Mouse (Mus musculus) limb, embryonic 13.5 days (tissue): Measurements from ENCODE around the gene Syvn1. TPM values are rescaled to one million over a fixed set of nuclear protein-coding genes. Genes with fewer than 3 reads are reported as not detected.

Experiments
- ATAC-seq: fragments of 200-750 bp; cut with Nextera tagmentation; 2 replicates; pipeline ENCODE4 v1.8.0; 2017; ENCODE audit warnings: low read depth, moderate number of reproducible peaks, moderate TSS enrichment; ENCODE audit not compliant: low FRiP score
- H3K27ac ChIP-seq: fragments of 300-500 bp; sonication (generic); 2 replicates; pipeline ENCODE4 v1.5.1; 2015; ENCODE audit warnings: inconsistent platforms, mild to moderate bottlenecking, moderate library complexity
- H3K27me3 ChIP-seq: fragments of 300-500 bp; sonication (generic); 2 replicates; pipeline ENCODE4 v1.6.1; 2015; ENCODE audit warnings: mild to moderate bottlenecking, inconsistent platforms
- H3K36me3 ChIP-seq: fragments of 300-500 bp; sonication (generic); 2 replicates; pipeline ENCODE4 v1.6.1; 2015; ENCODE audit warnings: inconsistent platforms, mild to moderate bottlenecking, moderate library complexity
- H3K4me1 ChIP-seq: fragments of 300-500 bp; sonication (generic); 2 replicates; pipeline ENCODE4 v1.6.1; 2015; ENCODE audit warnings: inconsistent platforms
- H3K4me2 ChIP-seq: fragments of 300-500 bp; sonication (generic); replicated peaks from 2 replicates; pipeline ENCODE4 v1.6.1; 2015; ENCODE audit warnings: inconsistent platforms, mild to moderate bottlenecking, moderate library complexity
- H3K4me3 ChIP-seq: fragments of 300-500 bp; sonication (generic); 2 replicates; pipeline ENCODE4 v1.5.1; 2015; ENCODE audit warnings: moderate library complexity, mild to moderate bottlenecking, inconsistent platforms
- H3K9ac ChIP-seq: fragments of 300-500 bp; sonication (generic); 2 replicates; pipeline ENCODE4 v1.6.1; 2015; ENCODE audit warnings: mild to moderate bottlenecking, inconsistent platforms
- H3K9me3 ChIP-seq: fragments of 300-500 bp; sonication (generic); 2 replicates; pipeline ENCODE4 v1.6.1; 2016; ENCODE audit warnings: inconsistent platforms
- WGBS: fragments of 180-500 bp; shearing (Covaris S2); methylation state at CpG from one replicate; pipeline ENCODE4 v1.1.7; 2015; 5-methylcytosine and 5-hydroxymethylcytosine counted together
- polyA plus RNA-seq: library from polyadenylated mRNA; unstranded; fragments of >200 nt; fragmentation: Nextera tagmentation; extraction: Ambion mirVana; gene quantifications from 2 replicates; pipeline ENCODE4 v1.2.1, GENCODE M21; 2015

Syvn1 gene
- polyA plus RNA-seq, 1 experiment from 2014 or later = 34.0 TPM

DNA sequence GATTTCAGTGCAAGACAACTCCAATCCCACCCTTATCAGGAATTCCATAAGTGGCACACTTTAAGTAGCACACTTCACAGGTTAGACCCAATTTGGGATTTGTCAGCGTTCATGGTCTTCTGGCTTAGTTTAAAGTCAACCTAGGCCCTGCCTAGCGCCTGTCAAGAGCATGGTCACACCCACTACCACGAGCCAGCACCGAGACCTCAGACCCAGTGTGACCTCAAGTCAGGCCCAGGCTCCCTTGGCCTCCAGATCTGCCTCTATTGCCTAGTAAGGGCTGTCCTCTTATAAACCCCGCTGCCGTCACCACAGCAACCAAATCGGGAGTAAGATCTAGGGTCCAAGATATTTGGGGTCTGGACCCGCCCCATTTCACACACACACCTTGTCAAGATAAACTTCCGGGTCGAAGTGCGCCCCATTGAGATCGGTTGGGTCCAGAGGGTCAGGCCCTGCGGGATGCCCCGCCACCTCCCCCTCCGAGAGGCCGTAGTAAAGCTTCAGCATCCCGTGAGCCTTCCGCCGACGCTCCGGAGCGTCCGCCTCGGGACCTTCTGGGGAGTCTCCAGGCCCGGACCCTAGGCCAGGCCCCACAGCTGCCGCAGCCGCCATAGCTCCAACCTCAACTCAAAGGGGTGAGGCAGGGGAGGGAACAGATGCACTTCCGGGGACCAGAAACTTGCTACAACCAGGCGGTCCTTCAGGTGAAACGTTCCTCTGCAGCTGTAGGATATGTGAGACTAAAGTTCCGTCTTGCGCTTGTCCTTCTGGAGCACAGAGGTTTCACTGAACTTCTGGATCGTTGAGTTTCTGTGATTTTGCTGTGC is 30.4 kb downstream of the Syvn1 start, which contains the start of gene Vps51:
Gene Vps51 (minus strand): TSS at position 668 of the 830 bp plus-strand sequence.
- Histone ChIP-seq H3K36me3 (peaks cover 47% of the 10 kb centered on the region), H3K27ac (peak within 1 kb of the TSS; percentile 83), H3K9me3 (no peaks in the 10 kb centered on the region), H3K27me3 (no peaks in the 10 kb centered on the region), H3K4me3 (peak within 1 kb of the TSS; percentile 80), H3K4me2 (peak within 1 kb of the TSS; percentile 91), H3K4me1 (peaks cover 7% of the 10 kb centered on the region), H3K9ac (peak within 1 kb of the TSS; percentile 85)
- ATAC-seq = peak; percentile 86
- WGBS = under 1% methylated on average over 33 of the region's 33 CpGs

DNA sequence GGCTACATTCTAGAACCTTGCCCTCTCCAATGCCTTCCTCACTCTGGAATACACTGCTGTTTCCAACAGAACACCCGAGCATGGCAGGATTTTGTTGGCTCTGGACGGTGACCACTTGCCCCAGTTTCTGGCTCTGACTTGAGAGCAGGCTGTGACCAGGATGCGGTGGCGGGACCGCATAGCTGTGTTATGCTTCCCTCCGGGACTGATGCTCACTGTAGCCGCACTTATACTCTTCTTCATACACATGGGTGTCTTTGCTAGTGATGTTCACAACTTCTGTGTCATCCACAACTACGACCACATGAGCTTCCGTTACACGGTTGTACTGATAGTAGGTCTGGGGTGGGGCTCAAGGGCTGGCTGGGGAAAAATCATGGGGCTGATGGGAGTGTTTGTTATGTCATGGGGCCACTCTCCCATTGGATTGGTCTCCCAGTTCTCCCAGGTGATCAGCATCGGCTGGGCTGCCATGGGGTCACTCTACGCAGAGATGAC is 33.7 kb downstream of the Syvn1 start, which contains the start of gene Tmem262:
Gene Tmem262 (plus strand): TSS at position 51 of the 498 bp plus-strand sequence.
- no peak within 1 kb of the TSS for H3K27ac ChIP-seq
- peaks cover 19% of the 10 kb centered on the region for H3K4me1 ChIP-seq
- no peak for ATAC-seq
- no peak within 1 kb of the TSS for H3K4me2 ChIP-seq
- no peaks in the 10 kb centered on the region for H3K27me3 ChIP-seq
- H3K9me3 ChIP-seq = no peaks in the 10 kb centered on the region
- no peak within 1 kb of the TSS for H3K4me3 ChIP-seq
- no peak within 1 kb of the TSS for H3K9ac ChIP-seq
- peaks cover 36% of the 10 kb centered on the region for H3K36me3 ChIP-seq
- 93% methylated on average over 12 of the region's 12 CpGs for WGBS

DNA sequence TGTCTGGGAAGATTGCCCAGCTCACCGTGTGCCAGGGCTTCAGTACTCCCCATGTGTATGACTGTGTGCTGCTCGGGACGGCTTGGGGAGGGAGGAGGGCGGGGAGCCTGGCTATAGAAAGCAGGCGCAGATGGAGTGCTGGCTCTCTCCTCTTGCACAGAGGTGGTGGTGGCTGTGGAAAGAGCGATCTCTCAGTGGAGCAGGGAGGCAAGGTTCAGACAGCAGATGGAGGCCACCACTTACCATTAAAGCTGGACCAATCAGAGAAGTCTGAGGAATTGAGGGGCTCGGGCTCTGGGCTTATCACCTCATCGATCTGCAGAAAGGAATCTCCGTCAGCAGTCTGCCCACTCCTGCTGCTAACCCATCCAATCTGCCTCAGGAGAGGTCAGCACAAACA is 35.8 kb downstream of the Syvn1 start, which contains the start of gene Gm28374:
Gene Gm28374 (minus strand): TSS at position 101 of the 400 bp plus-strand sequence.
- Histone ChIP-seq H3K9ac (no peak within 1 kb of the TSS), H3K4me1 (peaks cover 24% of the 10 kb centered on the region), H3K9me3 (no peaks in the 10 kb centered on the region), H3K27me3 (no peaks in the 10 kb centered on the region), H3K36me3 (peaks cover 40% of the 10 kb centered on the region), H3K27ac (no peak within 1 kb of the TSS), H3K4me3 (no peak within 1 kb of the TSS), H3K4me2 (peak within 1 kb of the TSS; percentile 89; the same call in 1 of the 2 replicates)
- no peak for ATAC-seq
- 88% methylated on average over 9 of the region's 9 CpGs for WGBS

DNA sequence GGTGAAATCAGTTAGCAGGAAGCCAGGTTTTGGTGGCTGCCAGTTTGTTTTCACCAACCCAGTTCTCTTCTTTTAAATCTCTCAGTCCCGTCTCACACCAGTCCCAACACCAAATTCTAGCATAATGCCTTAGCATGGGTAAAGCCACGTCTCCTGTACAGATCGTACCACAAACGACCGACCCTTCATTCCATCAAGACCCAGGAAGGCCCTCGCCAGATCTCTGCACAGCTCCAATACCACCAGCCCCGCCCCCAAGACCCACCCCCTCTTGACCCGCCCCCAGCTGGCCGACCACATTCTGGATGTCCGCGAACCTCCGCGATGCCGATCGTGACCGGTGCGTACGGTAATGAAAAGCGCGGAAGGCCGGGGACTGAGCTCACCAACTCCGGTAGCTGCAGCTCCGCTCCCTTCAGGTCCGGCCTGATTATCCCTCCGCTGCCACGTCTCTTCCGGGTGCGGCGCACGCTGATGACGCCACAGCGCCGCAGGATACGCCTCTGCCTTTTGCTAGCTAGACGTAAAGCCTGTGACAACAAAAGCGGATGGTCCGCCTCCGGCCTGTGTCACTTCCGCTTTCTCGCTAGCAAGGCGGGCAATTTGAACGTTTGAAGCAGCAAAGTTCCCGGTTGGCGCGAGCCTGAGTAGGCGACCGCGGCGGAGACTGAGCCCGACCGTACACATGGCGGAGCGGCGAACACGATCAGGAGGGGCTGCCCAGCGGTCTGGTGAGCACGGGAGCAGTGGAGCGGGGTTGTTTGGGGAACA is 38.3 kb downstream of the Syvn1 start, which contains the start of the genes Zfpl1 and Cdca5:
Gene Zfpl1 (minus strand): TSS at position 479 of the 771 bp plus-strand sequence.
Gene Cdca5 (plus strand): TSS at position 506 of the 771 bp plus-strand sequence.
- WGBS = under 1% methylated on average over 58 of the region's 58 CpGs
- peak within 1 kb of the TSS; percentile 74 for H3K4me3 ChIP-seq
- peaks cover 24% of the 10 kb centered on the region for H3K4me1 ChIP-seq
- no peaks in the 10 kb centered on the region for H3K9me3 ChIP-seq
- H3K27ac ChIP-seq = peak within 1 kb of the TSS; percentile 65; the same call in 1 of the 2 replicates
- H3K36me3 ChIP-seq = peaks cover 63% of the 10 kb centered on the region
- H3K9ac ChIP-seq = peak within 1 kb of the TSS; percentile 78
- peak; percentile 91 for ATAC-seq
- H3K27me3 ChIP-seq = no peaks in the 10 kb centered on the region
- peak within 1 kb of the TSS; percentile 89 for H3K4me2 ChIP-seq

GRCm38 (mm10) chr19:6085417-6085879 is 39.1 kb downstream of the Syvn1 start:
- Histone ChIP-seq H3K9me3 (no peaks in the 10 kb centered on the region), H3K27ac (no peak overlapping the region; the same call in 1 of the 2 replicates), H3K4me2 (peak overlapping the region; percentile 86), H3K27me3 (no peaks in the 10 kb centered on the region), H3K4me1 (peaks cover 24% of the 10 kb centered on the region), H3K4me3 (peak overlapping the region; percentile 74), H3K9ac (peak overlapping the region; percentile 68), H3K36me3 (peaks cover 65% of the 10 kb centered on the region)
- under 1% methylated on average over 17 of the region's 17 CpGs for WGBS
- peak; percentile 62 for ATAC-seq

DNA sequence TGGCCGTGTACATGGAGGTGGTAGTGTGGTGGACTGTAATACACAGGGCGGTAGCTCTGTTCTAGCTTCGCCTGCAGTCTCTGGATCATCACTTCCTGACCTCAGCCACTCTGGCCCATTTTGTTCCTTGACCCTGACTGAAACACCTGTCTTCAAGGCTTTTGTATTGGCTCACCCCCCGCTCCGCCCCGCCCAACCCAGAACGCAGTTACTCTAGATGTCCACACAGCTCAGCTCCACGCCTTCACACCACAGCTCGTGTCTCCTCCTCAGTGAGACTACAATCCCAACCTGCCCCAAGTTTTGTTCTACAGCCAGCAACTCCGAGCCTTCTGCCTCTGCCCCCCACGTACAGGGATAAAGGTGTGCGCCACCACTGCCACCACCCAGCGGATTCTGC is 42.5 kb downstream of the Syvn1 start:
- Histone ChIP-seq H3K36me3 (peaks cover 68% of the 10 kb centered on the region), H3K4me2 (no peak overlapping the region), H3K4me3 (no peak overlapping the region), H3K27ac (no peak overlapping the region), H3K4me1 (peaks cover 17% of the 10 kb centered on the region), H3K9ac (no peak overlapping the region), H3K9me3 (no peaks in the 10 kb centered on the region), H3K27me3 (no peaks in the 10 kb centered on the region)
- WGBS = 95% methylated on average over 13 of the region's 13 CpGs
- ATAC-seq = no peak

- ATAC-seq = no peak
- 88% methylated on average over 7 of the region's 7 CpGs for WGBS
- Histone ChIP-seq H3K27me3 (no peaks in the 10 kb centered on the region), H3K4me3 (no peak within 1 kb of the TSS), H3K9me3 (no peaks in the 10 kb centered on the region), H3K4me1 (no peaks in the 10 kb centered on the region), H3K9ac (0 out of 2 replicates have a peak within 1 kb of the TSS, but pooled peaks have one; percentile 25), H3K27ac (no peak within 1 kb of the TSS), H3K36me3 (peaks cover 71% of the 10 kb centered on the region), H3K4me2 (no peak within 1 kb of the TSS)
These were observed 47.7 kb downstream of the Syvn1 start, which contains the start of gene AC131692.1 for GRCm38 (mm10) chr19:6094119-6094518. AC131692.1 (plus strand) TSS chr19:6094419.

GRCm38 (mm10) chr19:6097847-6098246 is 51.5 kb downstream of the Syvn1 start:
- ATAC-seq = no peak
- WGBS = 90% methylated on average over 3 of the region's 3 CpGs
- no peaks in the 10 kb centered on the region for H3K27me3 ChIP-seq
- no peak overlapping the region for H3K9ac ChIP-seq
- no peak overlapping the region for H3K4me3 ChIP-seq
- peaks cover 39% of the 10 kb centered on the region for H3K36me3 ChIP-seq
- no peaks in the 10 kb centered on the region for H3K9me3 ChIP-seq
- H3K27ac ChIP-seq = no peak overlapping the region
- H3K4me1 ChIP-seq = no peaks in the 10 kb centered on the region
- H3K4me2 ChIP-seq = no peak overlapping the region

DNA sequence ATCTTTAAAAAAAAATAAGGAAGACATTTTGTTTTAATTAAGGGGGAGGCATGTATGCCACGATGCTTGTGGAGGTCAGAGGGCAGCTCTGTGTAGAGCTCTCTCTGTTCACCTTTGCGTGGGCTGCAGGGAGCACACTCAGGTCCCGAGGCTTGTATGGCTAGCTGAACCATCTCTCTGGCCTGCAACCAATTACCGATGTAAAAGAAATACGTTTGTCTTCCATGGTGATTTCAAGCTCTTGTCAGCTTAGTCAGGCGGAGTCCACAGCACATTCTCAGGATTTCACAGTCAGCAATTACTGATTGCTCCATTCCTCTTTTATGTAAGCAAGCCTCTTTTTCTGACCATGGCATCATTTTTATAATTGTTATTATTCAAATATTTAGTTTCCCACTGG is 54.8 kb downstream of the Syvn1 start:
- Histone ChIP-seq H3K36me3 (peaks cover 13% of the 10 kb centered on the region), H3K4me2 (no peak overlapping the region), H3K9me3 (no peaks in the 10 kb centered on the region), H3K9ac (no peak overlapping the region), H3K27ac (no peak overlapping the region), H3K27me3 (no peaks in the 10 kb centered on the region), H3K4me1 (no peaks in the 10 kb centered on the region), H3K4me3 (no peak overlapping the region)
- ATAC-seq = no peak
- 35% methylated on average over 6 of the region's 6 CpGs for WGBS

GRCm38 (mm10) chr19:6102169-6102853 is 55.9 kb downstream of the Syvn1 start:
- Histone ChIP-seq H3K27ac (no peak overlapping the region), H3K9ac (no peak overlapping the region), H3K9me3 (no peaks in the 10 kb centered on the region), H3K4me3 (no peak overlapping the region), H3K4me2 (no peak overlapping the region), H3K27me3 (no peaks in the 10 kb centered on the region), H3K4me1 (no peaks in the 10 kb centered on the region), H3K36me3 (peaks cover 13% of the 10 kb centered on the region)
- WGBS = 80% methylated on average over 6 of the region's 6 CpGs
- no peak for ATAC-seq
